Mouse (Mus musculus) forebrain, embryonic 16.5 days (tissue): ENCODE measurements around the gene Shisa6. TPM values are rescaled to one million over a fixed set of nuclear protein-coding genes. Genes with fewer than 3 reads are reported as not detected.

ENCODE experiments used
- ATAC-seq: fragments of 200-750 bp; cut with Nextera tagmentation; 2 replicates; pipeline ENCODE4 v1.8.0; 2017; ENCODE audit warnings: mild to moderate bottlenecking, moderate library complexity
- H3K27ac ChIP-seq: fragments of 300-500 bp; sonication (generic); 2 replicates; pipeline ENCODE4 v1.5.1; 2014; ENCODE audit warnings: low read length, control low read depth
- H3K27me3 ChIP-seq: fragments of 300-500 bp; sonication (generic); replicated peaks from 2 replicates; pipeline ENCODE4 v1.6.1; 2014; ENCODE audit warnings: low read length; ENCODE audit not compliant: control insufficient read depth, insufficient read depth
- H3K36me3 ChIP-seq: fragments of 300-500 bp; sonication (generic); 2 replicates; pipeline ENCODE4 v1.6.1; 2014; ENCODE audit not compliant: control insufficient read depth, insufficient read depth
- H3K4me1 ChIP-seq: fragments of 300-500 bp; sonication (generic); replicated peaks from 2 replicates; pipeline ENCODE4 v1.6.1; 2014; ENCODE audit warnings: low read length; ENCODE audit not compliant: control insufficient read depth, insufficient read depth
- H3K4me2 ChIP-seq: fragments of 300-500 bp; sonication (generic); 2 replicates; pipeline ENCODE4 v1.6.1; 2014; ENCODE audit warnings: mild to moderate bottlenecking, low read length, control low read depth
- H3K4me3 ChIP-seq: fragments of 300-500 bp; sonication (generic); replicated peaks from 2 replicates; pipeline ENCODE4 v1.5.1; 2014; ENCODE audit warnings: mild to moderate bottlenecking, low read length, control low read depth
- H3K9ac ChIP-seq: fragments of 300-500 bp; sonication (generic); replicated peaks from 2 replicates; pipeline ENCODE4 v1.6.1; 2014; ENCODE audit warnings: low read depth, low read length, control low read depth
- H3K9me3 ChIP-seq: fragments of 300-500 bp; sonication (generic); 2 replicates; pipeline ENCODE4 v1.6.1; 2016; ENCODE audit warnings: low read length; ENCODE audit not compliant: control insufficient read depth
- WGBS: fragments of 180-500 bp; shearing (Covaris S2); extraction: QIAGEN DNeasy Blood & Tissue Kit; methylation state at CpG from one replicate; pipeline ENCODE4 v1.1.7; 2014; 5-methylcytosine and 5-hydroxymethylcytosine counted together
- polyA plus RNA-seq: library from polyadenylated mRNA; unstranded; fragments of >200 nt; fragmentation: Nextera tagmentation; extraction: Ambion mirVana; gene quantifications from 2 replicates; pipeline ENCODE4 v1.2.1, GENCODE M21; 2015

Gene Shisa6
- polyA plus RNA-seq, 1 experiment from 2014 or later: 1.7 TPM

GRCm38 (mm10) chr11:66400036-66400435, 125.7 kb downstream of the Shisa6 start:
- Histone ChIP-seq H3K4me3 (no peak overlapping the region), H3K27me3 (no peaks in the 10 kb centered on the region), H3K27ac (no peak overlapping the region), H3K36me3 (no peaks in the 10 kb centered on the region), H3K4me2 (no peak overlapping the region), H3K9me3 (no peaks in the 10 kb centered on the region), H3K9ac (no peak overlapping the region), H3K4me1 (no peaks in the 10 kb centered on the region)
- WGBS: 43% methylated on average over 7 of the region's 7 CpGs
- ATAC-seq: no peak

GRCm38 (mm10) chr11:66387561-66387960, 138.2 kb downstream of the Shisa6 start:
- no peak for ATAC-seq

GRCm38 (mm10) chr11:66371796-66372195, 154.0 kb downstream of the Shisa6 start:
- Histone ChIP-seq H3K27me3 (no peaks in the 10 kb centered on the region), H3K27ac (no peak overlapping the region), H3K36me3 (no peaks in the 10 kb centered on the region), H3K4me2 (no peak overlapping the region), H3K4me1 (no peaks in the 10 kb centered on the region), H3K9me3 (no peaks in the 10 kb centered on the region), H3K4me3 (no peak overlapping the region), H3K9ac (no peak overlapping the region)
- 65% methylated on average over 3 of the region's 3 CpGs for WGBS
- no peak for ATAC-seq

More at GRCm38 (mm10) chr11:66387561-66387960, 138.2 kb downstream of the Shisa6 start:
- H3K4me3 ChIP-seq: no peak overlapping the region
- no peak overlapping the region for H3K27ac ChIP-seq
- no peaks in the 10 kb centered on the region for H3K9me3 ChIP-seq
- no peak overlapping the region for H3K9ac ChIP-seq
- no peak overlapping the region for H3K4me2 ChIP-seq
- WGBS: 59% methylated on average over 3 of the region's 3 CpGs
- H3K4me1 ChIP-seq: 0 out of 2 replicates have a peak, but pooled peaks cover 2% of the 10 kb centered on the region
- H3K36me3 ChIP-seq: no peaks in the 10 kb centered on the region
- no peaks in the 10 kb centered on the region for H3K27me3 ChIP-seq

- H3K36me3 ChIP-seq: no peaks in the 10 kb centered on the region
- H3K27me3 ChIP-seq: no peaks in the 10 kb centered on the region
- H3K9me3 ChIP-seq: no peaks in the 10 kb centered on the region
- ATAC-seq: no peak
- WGBS: 88% methylated on average over 4 of the region's 4 CpGs
- H3K4me2 ChIP-seq: no peak overlapping the region
- H3K9ac ChIP-seq: no peak overlapping the region
- H3K4me1 ChIP-seq: no peaks in the 10 kb centered on the region
- no peak overlapping the region for H3K27ac ChIP-seq
- H3K4me3 ChIP-seq: no peak overlapping the region
Observed at GRCm38 (mm10) chr11:66369764-66370163, 156.0 kb downstream of the Shisa6 start.

DNA sequence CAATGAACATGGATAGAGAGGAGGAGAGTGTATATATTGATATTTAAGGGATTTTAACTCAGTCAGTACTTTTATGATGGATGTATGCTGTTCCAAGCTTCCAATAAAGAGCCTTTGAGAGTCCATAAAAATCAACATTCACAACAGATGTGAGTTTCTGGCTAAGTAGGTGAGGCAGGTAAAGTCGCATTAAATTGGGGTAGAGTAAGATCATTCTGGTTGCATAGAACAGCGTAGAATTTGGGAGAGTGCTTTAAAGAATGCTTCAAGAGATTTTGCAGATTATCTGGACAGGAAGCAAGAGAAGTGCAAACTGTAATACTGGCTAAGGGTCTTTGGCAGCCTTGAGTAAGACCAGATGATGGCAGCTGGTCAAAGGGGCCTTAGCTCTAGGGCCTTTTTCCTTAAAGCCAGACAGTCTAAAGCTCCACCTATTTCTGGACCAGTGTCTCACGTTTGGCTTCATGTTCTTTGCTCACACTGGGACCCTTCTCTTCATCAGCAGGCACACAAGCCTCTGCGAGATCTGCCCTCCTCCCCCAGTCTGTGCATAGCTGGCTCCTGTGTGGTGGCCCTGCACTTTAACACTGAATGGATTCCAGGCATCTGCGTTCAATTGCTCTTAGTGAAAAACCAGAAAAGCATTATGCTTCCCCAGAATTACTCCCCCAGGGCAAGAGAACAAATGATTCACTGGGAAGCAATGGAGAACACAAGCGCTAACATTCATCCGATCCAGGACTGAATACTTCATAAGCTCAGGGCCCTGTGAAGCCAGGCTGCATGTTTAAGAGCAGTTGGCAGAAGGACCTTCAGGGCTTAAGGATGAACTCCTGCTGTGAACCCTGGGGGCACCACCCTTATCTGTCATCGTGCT, 158.7 kb downstream of the Shisa6 start:
- Histone ChIP-seq H3K36me3 (no peaks in the 10 kb centered on the region), H3K27me3 (no peaks in the 10 kb centered on the region), H3K9me3 (no peaks in the 10 kb centered on the region), H3K4me3 (no peak overlapping the region), H3K9ac (no peak overlapping the region), H3K4me1 (no peaks in the 10 kb centered on the region), H3K27ac (no peak overlapping the region), H3K4me2 (no peak overlapping the region)
- WGBS: 52% methylated on average over 8 of the region's 8 CpGs
- no peak for ATAC-seq

DNA sequence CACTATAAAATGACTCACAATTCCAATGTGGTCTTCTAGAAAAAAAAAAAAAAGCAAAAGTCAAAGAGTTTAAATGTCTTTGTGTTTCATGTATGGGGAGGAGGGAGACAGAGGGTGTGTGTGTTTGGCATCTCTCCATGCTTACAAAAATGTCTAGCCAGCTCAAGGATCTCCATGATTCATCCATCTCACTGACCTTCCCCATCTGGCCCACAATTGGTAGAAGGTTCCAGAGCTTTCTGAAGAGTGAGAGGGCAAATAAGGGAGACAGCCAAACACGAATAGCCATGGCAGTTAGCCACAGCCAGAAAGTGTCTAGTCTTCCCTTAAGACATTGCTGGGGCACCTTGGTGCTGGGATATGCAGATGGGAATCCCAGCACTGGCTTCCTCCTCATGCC, 166.0 kb downstream of the Shisa6 start:
- H3K36me3 ChIP-seq: no peaks in the 10 kb centered on the region
- no peak overlapping the region for H3K4me3 ChIP-seq
- no peak for ATAC-seq
- no peak overlapping the region for H3K4me2 ChIP-seq
- H3K27me3 ChIP-seq: no peaks in the 10 kb centered on the region
- no peaks in the 10 kb centered on the region for H3K4me1 ChIP-seq
- no peak overlapping the region for H3K9ac ChIP-seq
- no peaks in the 10 kb centered on the region for H3K9me3 ChIP-seq
- no peak overlapping the region for H3K27ac ChIP-seq
- 92% methylated on average over 1 of the region's 1 CpGs for WGBS

DNA sequence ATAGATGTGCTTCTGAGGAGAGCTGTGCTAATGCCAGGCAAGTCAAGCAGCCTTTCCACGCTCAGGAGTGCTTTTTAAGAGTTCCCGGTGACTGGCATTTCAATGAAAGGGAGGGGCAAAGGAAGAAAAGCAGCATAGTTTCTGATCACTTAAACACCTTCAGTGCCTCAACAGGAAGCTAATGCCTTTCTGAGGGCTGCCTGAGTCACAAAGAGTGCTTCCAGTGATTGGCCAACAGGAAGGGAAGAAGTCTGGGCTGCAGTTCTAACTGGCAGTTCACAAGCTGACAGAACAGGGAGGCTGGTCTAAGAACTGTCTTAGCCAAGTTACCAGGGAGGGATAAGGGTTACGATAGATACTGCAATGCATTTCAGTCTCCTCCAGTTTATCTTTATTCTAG, 180.9 kb downstream of the Shisa6 start:
- no peaks in the 10 kb centered on the region for H3K27me3 ChIP-seq
- no peak overlapping the region for H3K4me3 ChIP-seq
- no peaks in the 10 kb centered on the region for H3K9me3 ChIP-seq
- H3K4me1 ChIP-seq: no peaks in the 10 kb centered on the region
- no peak overlapping the region for H3K9ac ChIP-seq
- no peak for ATAC-seq
- WGBS: 34% methylated on average over 3 of the region's 3 CpGs
- H3K4me2 ChIP-seq: no peak overlapping the region
- no peak overlapping the region for H3K27ac ChIP-seq
- no peaks in the 10 kb centered on the region for H3K36me3 ChIP-seq

- ATAC-seq: no peak
- Histone ChIP-seq H3K27me3 (no peaks in the 10 kb centered on the region), H3K4me3 (no peak overlapping the region), H3K9me3 (no peaks in the 10 kb centered on the region), H3K9ac (no peak overlapping the region), H3K4me2 (no peak overlapping the region), H3K36me3 (no peaks in the 10 kb centered on the region), H3K27ac (no peak overlapping the region), H3K4me1 (no peaks in the 10 kb centered on the region)
Observed at GRCm38 (mm10) chr11:66336313-66336712, 189.5 kb downstream of the Shisa6 start.

DNA sequence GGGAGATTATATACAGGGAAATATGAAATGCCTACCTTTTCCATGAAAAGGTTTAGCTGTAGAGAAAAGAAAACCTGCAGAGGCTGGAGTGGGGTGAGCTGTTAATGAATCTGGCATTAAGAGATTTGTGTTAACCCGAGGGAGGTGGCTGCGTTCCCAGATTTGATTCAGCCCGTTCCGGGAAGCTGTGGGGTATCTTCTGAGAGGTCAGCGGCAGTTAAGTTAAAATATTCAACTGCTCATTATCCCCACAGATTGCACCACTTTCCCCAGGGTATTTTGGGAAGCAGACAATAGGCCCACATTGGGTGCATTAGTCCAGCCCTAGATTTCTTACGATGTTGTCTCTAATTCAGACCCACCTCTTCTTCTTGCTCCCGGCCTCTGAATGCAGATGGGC, 213.0 kb downstream of the Shisa6 start:
- WGBS: 18% methylated on average over 7 of the region's 7 CpGs
- H3K27ac ChIP-seq: no peak overlapping the region
- peak; percentile 57 for ATAC-seq

More for the DNA sequence above, 213.0 kb downstream of the Shisa6 start:
- Histone ChIP-seq H3K36me3 (no peaks in the 10 kb centered on the region), H3K4me1 (peaks cover 11% of the 10 kb centered on the region), H3K4me3 (no peak overlapping the region), H3K4me2 (no peak overlapping the region), H3K9ac (no peak overlapping the region), H3K27me3 (no peaks in the 10 kb centered on the region), H3K9me3 (no peaks in the 10 kb centered on the region)
